Mouse (Mus musculus) erythroblast, embryonic 14.5 days (primary cell): ENCODE results near the gene Klhl42.

Experiments used
- GATA1 ChIP-seq: IDR thresholded peaks from 2 replicates; pipeline ENCODE4 v1.6.1; 2012; ENCODE audit warnings: low read length, inconsistent platforms, mixed read lengths
- TAL1 ChIP-seq: IDR thresholded peaks from 3 replicates; pipeline ENCODE4 v1.6.1; 2012; ENCODE audit warnings: low read length, inconsistent platforms, mixed read lengths

- no peak for TF ChIP-seq TAL1
- TF ChIP-seq GATA1: no peak
These were observed 41.9 kb upstream of the Klhl42 start for GRCm38 (mm10) chr6:147049239-147049805.
